Mouse (Mus musculus) T-cell, adult 2 months (primary cell): ENCODE results near the gene Synpr.

ENCODE experiments used
- DNase-seq: peaks from one replicate; pipeline ENCODE4 v3.0.0; 2022; ENCODE audit warnings: low spot score

The Synpr gene

DNA sequence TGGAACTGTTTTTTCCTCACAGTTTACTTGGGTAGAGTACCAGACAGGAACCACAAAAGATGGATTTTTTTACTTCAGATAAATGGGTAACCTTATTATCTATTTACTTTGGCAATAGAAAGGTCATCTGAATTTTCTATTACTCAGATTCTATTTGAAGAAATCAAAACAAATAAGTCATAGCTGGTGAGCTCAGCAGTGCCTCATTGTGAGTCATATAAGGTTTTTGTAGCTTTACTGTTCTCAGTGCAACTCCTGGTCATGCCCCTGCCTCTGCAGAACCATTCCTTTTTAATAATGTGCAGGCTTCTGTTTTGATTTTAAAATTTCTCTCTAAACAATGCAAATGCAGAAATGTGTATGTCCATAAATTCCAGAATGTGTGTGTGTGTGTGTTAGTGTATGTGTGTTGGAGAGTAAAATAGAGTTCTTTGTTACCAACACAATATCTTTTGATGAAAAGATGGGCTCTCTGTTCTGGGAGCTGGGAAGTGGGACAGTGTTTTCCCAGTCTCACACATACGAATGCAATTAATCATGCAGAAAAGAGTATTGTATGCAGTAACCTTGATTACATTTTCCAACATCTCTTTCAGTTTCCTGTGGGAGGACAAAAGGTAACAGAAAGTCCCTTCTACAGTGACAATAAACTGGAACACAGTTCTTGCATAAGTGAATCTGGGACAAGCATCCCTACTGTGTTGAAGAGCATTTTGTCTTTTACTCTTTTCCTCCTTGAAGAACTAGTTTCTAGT is 269.2 kb downstream of the Synpr start:
- DNase-seq, result no peak

DNA sequence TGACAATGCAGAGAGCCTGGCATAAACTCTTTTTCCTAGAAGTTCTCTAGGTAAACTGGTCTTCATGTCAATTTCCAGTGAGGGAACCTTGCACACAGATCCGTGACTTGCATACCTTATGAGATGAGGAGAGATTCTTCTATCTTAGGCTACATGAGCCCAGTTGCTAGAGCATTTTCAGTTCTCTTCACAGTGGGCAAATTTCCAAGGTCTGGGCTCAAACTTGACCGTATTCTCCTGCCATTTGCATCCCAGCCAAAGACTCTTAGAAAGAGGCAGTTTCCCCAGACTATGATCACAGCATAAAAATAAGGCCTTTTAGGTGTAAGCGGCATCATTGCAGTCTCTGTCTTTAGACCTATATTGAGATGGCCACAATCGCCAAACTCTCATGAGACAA is 270.1 kb downstream of the Synpr start:
- no peak for DNase-seq

DNA sequence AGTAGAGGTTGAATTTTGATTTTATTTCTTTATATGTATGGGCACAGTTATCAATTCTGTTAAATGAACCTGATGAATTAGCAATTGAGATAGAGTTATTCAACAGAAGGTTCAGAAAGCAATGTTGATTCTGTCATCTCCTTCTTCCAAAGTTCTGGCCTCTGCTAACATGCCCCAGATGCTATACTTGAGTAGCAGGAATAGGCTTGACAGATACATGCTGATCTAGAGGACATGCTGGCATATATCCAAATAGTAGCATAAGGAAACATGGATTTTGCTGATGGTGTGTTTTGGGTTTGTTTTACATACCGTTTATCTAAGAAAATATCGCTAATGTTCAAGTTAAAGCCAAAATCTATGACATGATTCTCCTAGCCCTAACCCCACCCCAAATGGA is 273.5 kb downstream of the Synpr start:
- DNase-seq, result no peak

DNA sequence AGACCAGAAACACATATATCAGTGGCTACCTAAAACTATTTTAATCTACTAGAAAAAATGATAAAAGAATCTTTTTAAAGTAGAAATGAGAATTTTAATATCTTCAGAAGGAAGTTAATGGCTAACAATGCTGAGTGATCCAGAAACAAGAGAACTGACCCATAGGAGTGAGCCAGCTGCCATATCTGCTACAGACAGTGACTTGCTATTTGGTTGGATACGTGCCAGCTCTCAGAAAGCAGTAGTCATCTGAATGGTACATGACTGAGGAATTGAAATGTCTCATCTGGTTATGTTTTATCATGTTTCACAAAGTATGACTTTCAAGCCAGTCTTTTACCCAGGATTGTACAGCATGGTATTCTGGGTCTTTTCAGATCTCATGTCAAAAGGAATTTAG is 282.7 kb downstream of the Synpr start:
- DNase-seq, result no peak

GRCm38 (mm10) chr14:13567996-13568395 is 283.4 kb downstream of the Synpr start:
- no peak for DNase-seq

GRCm38 (mm10) chr14:13571941-13572340 is 287.4 kb downstream of the Synpr start:
- no peak for DNase-seq

DNA sequence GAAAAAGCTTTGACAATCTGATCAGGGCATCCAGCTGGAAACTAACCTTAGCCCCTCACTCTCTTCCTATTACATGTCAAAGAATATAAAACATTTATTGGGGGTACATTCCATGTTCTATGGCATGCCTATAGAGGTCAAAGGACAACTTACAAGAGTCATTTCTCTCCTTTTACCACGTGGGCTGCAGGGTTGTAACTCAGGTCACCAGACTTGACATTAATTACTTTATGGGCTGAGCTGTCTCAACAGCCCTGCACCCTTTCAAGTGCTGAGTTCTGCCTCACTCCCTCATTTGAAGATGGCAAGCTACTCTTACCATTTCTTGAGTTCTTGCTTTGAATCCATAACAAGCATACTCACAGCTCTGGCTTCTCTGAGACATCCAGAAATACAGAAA is 287.9 kb downstream of the Synpr start:
- DNase-seq, result no peak

GRCm38 (mm10) chr14:13578101-13578500 is 293.5 kb downstream of the Synpr start:
- DNase-seq, result no peak

DNA sequence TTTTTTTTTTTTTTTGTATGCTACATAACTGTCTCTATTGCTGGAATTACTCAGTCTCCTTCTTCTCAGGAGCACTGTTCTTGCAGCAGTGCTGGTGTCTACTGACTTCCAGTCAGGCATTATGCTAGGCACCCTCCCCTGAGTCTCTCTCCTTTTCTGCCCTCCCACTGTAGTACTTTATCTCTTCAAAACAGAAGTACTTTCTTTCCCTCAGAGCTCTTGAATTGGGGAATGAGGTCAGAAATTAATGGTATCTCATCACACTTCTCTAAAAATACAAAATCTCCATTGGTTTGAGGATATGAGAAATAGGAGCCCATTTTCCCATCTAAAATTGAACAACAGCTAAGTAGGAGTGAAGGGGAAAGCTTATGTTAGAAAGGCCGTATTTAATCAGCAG is 294.2 kb downstream of the Synpr start:
- no peak for DNase-seq

DNA sequence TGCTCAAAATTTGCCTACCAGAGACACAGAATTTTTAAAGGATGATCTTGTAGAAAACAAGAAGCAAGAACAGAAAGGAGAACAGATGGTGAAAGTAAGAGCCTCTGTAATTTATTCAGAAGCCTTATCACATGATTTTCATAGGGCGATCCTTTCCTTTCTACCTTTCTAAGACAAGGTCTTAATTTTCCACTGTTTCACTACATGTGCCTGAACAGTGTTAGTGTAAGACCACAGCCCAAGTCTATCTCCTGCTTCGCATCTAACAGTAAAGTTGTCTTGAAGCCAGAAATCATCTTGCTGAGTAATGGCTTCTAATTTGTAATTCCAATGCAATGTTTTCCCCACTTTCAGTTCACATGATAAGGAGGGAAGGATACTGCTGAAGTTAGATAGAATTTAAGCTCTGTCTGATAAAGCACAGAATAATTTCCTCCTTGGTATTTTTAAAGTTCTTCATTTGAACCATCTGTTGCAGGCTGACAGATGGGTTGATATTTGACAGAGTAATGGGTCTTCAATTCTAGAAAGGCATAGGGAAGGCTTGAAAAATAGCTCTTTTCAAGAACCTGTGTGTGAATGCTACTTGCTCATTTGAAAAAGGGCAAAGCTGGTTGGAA is 308.9 kb downstream of the Synpr start:
- DNase-seq, result no peak

DNA sequence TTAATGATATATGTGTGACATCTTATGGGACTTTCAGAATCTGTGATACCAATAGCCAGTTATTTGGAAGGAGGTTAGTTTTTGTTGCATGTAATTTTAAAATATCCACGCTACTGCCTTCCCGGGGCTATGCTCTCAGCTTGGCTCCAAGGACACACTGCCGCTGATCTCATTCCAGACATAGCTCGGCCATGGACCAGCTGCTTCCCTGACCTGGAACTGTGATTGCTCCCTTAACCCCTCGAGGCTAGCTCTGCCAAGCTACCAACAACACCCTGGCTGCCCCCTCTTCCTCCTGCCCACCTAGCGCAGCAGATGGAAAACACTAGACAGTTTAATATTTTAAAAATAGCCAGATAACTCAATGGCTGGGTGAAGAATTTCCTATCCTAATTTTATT is 311.7 kb downstream of the Synpr start:
- DNase-seq, result no peak

DNA sequence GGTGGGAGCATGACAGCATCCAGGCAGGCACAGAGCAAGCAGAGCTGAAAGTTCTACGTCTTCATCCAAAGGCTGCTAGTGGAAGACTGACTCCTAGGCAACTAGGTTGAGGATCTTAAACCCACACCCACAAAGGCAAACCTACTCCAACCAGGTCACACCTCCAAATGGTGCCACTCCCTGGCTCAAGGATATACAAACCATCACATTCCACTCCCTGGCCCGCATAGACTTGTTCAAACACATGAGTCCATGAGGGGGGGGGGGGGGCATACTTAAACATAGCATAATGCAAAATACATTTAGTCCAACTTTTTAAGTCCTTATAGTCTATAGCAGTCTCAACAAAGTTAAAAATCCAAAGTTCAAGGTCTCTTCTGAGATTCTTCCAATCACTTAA is 312.6 kb downstream of the Synpr start:
- DNase-seq, result no peak

DNA sequence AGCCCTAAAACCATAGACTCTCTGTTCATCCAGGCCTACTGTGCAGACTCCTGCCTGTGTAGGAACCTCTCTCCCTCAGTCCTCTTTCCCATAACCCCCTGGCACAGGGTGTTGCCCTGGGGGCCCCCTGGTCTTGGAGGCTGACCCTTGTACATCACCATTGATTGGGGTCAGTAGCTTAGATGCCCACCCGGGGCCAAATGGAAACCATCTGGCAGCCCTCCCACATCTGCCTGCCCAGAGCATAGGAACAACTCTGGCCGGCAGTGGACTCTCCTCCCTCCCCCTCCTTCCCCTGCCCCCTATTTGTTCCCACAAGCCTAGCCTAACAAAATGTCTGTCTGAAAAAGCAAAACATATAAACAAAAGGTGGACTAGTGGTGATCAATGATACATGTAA is 336.0 kb downstream of the Synpr start:
- DNase-seq, result no peak

DNA sequence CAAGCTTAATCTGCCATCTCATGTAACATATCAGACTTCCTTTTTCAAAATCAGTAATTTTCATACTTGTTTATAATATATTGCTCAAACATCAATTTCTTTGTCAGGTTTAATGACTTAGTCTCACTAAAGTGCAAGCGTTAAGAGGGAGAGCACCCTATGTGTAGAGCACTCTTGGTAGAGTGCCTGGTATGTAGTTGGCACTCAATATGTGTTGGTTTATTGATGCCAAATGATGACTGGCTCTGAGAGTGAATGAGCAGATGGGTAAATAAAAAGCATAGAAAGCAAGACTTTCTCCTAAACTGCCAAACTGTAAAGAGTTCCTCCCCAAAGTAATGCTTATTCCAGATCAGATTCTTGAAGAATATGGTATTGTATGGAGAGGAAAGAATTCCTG is 365.3 kb downstream of the Synpr start:
- no peak for DNase-seq

- no peak for DNase-seq
Observed at GRCm38 (mm10) chr14:13651039-13651438, 366.5 kb downstream of the Synpr start.

- no peak for DNase-seq
Observed at GRCm38 (mm10) chr14:13651541-13652298, 367.1 kb downstream of the Synpr start.
